Mouse (Mus musculus) thymus, postnatal 36 days (tissue): ENCODE measurements around the gene Trim31.

ENCODE experiments used
- DNase-seq, 2 experiments: peaks; one replicate each; pipeline ENCODE4 v3.0.0; 2022; ENCODE audit warnings: mixed read lengths in 2 of 2

The Trim31 gene

DNA sequence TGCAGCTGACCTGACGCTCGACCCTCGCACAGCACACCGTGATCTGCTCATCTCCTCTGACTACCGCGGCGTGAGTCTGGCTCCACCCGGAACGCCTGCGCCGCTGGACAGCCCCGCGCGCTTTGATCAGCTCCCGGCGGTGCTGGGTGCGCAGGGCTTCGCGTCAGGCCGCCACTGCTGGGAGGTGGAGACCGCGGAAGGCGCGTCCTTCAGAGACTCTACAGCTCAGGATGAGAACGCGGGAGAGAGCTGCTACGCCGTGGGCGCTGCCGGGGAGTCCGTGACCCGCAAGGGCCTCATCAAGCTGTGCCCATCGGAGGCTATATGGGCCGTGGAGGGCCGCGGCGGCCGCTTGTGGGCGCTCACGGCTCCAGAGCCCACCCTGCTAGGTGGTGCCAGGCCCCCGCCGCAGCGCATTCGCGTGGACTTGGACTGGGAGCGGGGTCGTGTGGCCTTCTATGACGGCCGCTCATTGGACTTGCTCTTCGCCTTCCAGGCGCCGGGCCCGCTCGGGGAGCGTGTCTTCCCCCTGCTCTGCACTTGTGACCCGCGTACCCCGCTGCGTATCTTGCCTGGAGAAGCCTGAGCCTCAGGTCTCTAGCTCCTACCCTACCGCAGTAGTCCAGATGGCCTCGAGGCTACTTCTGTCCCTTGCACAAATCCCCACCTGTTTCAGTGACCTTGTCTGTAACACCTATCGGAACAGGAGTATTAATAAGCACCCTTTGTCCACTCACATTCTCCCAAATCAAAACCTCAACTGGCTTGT, 49.3 kb downstream of the Trim31 start:
- DNase-seq: peak; percentile 31 to 43

DNA sequence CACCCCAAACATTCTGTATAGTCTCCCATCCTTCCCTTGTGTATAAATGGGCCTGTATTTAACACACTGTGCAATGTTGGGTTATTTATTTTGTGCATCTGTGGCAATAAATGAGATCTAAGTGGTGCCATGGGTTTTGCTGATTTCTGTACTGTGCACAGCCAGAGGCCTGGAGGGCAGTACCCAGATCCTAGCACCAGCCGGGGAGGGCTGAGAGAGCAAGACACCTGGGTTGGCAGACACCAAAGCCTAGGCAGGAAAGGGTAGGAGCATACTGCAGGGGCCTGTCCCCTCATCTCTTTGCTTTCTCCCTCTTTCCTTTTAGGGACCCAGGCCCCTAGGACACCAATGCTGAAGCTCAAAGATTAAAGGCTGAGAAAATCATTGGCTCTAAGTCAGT, 50.4 kb downstream of the Trim31 start:
- DNase-seq: no peak

DNA sequence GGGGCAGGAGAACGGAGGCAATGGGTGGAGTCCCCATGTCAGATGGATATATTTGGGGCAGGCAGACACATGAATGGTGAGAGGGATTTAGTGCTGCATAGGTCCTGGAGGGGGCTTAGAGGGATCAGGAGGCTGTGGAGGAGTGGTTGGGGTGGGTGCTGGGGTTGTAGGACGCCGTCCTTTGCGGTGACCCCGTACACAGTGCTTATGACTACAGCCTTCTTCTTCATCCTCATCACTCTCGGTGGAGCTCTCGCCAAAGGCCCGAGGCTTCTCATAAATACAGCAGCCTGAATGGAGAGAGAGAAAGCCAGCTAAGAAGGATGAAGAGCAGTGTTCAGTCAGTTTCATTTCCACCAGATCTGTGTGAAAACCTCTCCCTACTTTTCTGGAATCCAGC, 51.3 kb downstream of the Trim31 start:
- DNase-seq: no peak

DNA sequence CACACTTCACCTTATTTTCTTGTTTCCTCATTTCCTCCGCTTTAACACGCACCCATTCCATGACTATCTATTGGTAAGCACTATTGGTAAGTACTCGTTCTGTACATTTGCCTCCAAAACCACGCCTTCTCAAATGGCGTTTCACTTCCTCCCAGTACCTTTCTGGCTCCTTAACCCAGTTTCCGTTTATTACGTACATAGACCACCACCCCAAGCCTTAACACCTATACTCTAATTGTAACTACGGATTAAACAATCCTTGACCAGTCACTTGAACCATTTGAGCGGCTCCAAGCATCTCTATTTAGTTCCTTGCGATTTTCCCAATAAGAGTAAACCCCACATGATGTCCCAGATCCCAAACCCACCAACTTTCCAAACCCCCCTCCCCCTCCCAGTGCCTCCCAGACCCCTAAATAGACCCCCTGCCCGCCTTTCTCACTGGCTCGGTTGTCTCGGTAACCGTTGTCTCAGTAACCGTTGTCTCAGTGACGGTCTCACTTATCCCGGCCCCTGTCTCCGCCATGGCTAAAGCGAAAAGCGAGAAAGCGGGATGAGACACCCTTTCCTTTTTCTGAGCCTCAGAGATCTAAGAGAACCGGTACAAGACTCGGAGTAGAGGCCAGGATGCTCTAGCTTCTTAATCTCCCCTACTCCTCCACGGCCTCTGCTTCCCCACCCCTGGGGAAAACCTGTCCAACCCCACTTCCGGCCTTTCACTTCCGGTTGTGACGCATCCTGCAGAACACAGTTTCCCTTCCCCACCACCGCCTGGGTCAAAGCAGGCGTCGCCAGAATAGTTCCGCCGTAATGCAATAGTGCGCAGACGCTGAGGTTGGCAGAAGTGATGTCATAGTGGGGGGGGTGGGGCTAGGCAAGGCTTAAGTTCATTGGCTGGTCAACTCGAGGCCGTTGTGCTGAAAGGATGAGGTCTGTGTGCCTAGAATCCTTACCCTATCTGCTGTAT, 53.3 kb downstream of the Trim31 start, which contains the start of gene Ppp1r11:
Ppp1r11 (minus strand) TSS at position 761 of the 967 bp plus-strand sequence.
- DNase-seq: peak; percentile 92 to 95

DNA sequence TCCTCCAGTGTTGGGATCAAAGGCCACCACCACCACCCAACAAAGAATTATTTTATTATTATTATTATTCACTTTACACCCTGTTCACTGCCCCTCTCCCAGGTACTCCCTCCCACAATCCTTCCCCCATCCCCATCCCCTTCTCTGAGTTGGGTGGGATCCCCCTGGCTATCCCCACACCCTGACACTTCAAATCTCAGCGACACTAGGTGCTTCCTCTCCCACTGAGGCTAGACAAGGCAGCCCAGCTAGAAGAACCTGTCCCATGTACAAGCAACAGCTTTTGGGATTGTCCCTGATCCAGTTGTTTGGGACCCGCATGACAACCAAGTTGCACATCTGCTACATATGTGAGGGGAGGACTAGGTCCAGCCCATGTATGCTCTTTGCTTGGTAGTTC, 54.7 kb downstream of the Trim31 start:
- DNase-seq: peak in 1 of 2 experiments; percentile 7

DNA sequence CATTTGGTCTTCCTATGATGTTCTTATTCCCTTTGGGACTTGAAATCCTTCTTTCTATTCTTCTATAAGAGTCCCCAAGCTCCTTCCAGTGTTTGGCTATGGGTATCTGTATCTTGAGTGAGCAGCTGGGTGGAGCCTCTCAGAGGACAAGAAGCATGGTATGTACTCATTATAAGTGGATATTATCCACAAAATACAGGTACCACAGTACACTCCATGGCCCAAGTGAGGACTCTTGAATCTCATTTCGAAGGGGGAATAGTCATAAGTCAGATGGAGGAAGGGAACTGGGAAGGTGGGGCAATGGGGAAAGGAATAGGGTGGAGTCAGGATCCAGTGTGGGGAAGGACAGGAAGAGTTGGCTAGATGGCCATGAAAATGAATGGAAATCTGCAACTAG, 55.1 kb downstream of the Trim31 start:
- DNase-seq: no peak

DNA sequence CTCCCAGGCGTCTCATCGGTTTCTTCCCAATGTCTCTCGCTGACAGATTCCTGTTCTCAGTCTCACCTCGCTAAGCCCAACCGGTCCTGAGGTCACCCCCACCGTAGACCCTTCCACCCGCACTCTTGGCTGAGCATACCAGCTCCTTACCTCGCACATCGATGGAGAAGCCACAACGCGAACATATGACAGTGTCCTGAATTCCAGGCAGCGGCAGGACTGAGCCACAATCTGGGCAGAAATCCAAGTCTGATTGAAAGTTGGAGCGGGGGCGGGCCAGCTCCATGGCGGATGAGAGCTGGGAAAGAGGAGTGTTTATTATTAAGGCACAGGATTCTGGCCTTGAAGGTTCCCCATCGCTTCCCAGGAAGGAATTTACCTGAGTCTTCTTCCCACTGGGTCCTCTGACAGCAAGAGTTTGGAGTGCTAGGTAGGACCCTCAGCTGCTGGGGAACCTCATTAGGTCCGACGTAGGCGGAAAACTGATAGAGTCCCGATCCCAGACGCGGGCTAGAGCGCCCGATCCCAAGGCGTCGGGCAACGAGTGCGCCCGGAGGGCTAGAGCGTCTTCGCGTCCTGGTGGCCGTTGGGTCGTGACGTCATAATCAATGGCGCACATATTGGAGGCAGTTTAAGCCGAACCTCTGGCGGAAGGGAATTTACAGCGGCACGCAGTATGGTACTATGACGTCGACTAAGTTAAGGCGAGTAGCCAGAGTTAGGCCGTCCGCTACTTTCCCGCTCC, 60.3 kb downstream of the Trim31 start, which contains the start of the genes Znrd1 and Znrd1as:
Znrd1 (minus strand) TSS at position 561 of the 745 bp plus-strand sequence.
Znrd1as (plus strand) TSS at position 594 of the 745 bp plus-strand sequence.
- DNase-seq: peak; percentile 85 to 88

DNA sequence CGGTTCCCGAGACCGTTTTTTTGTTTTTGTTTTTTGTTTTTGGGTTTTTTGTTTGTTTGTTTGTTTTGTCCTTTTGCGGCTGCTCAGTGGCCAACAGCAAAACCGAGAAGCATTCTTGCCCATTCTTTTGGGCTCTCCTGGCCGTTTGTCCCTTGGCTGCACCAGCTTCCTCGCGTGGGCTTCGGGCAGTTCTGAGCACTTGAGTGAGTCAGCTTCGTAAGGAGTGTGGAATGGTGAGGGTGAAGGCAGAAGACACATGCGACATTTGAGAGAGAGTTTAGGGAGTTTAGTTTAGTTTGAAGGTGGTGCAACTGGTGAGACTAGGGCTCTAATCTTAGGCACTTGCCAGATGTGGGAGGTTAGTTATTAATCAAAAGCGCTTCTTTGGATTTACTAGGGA, 61.0 kb downstream of the Trim31 start:
- peak in 1 of 2 experiments; percentile 9 for DNase-seq
